Mouse (Mus musculus) neural tube, embryonic 15.5 days (tissue): ENCODE results near the gene Snx29. TPM values are rescaled to one million over a fixed set of nuclear protein-coding genes. Genes with fewer than 3 reads are reported as not detected.
"Not testable (repeated sequence)": the region's sequence is repeated elsewhere in the genome, so short reads cannot be mapped to it uniquely, and the experiment has no call there.

Experiments
- ATAC-seq: fragments of 200-750 bp; cut with Nextera tagmentation; 2 replicates; pipeline ENCODE4 v1.8.0; 2017; ENCODE audit warnings: mild to moderate bottlenecking, moderate TSS enrichment, moderate library complexity; ENCODE audit not compliant: low FRiP score
- H3K27ac ChIP-seq: fragments of 300-500 bp; sonication (generic); replicated peaks from 2 replicates; pipeline ENCODE4 v1.5.1; 2015; ENCODE audit warnings: mild to moderate bottlenecking, inconsistent platforms
- H3K27me3 ChIP-seq: fragments of 300-500 bp; sonication (generic); replicated peaks from 2 replicates; pipeline ENCODE4 v1.6.1; 2015; ENCODE audit warnings: inconsistent platforms
- H3K36me3 ChIP-seq: fragments of 300-500 bp; sonication (generic); 2 replicates; pipeline ENCODE4 v1.6.1; 2015; ENCODE audit warnings: inconsistent platforms
- H3K4me1 ChIP-seq: fragments of 300-500 bp; sonication (generic); 2 replicates; pipeline ENCODE4 v1.6.1; 2015; ENCODE audit warnings: inconsistent platforms
- H3K4me2 ChIP-seq: fragments of 300-500 bp; sonication (generic); 2 replicates; pipeline ENCODE4 v1.6.1; 2015; ENCODE audit warnings: inconsistent platforms, mild to moderate bottlenecking, moderate library complexity
- H3K4me3 ChIP-seq: fragments of 300-500 bp; sonication (generic); replicated peaks from 2 replicates; pipeline ENCODE4 v1.5.1; 2015; ENCODE audit warnings: mild to moderate bottlenecking, inconsistent platforms
- H3K9ac ChIP-seq: fragments of 300-500 bp; sonication (generic); replicated peaks from 2 replicates; pipeline ENCODE4 v1.6.1; 2015; ENCODE audit warnings: mild to moderate bottlenecking, inconsistent platforms
- H3K9me3 ChIP-seq: fragments of 300-500 bp; sonication (generic); replicated peaks from 2 replicates; pipeline ENCODE4 v1.6.1; 2016; ENCODE audit warnings: inconsistent platforms
- WGBS: fragments of 180-500 bp; shearing (Covaris S2); methylation state at CpG from one replicate; pipeline ENCODE4 v1.1.7; 2015; ENCODE audit warnings: mixed read lengths; 5-methylcytosine and 5-hydroxymethylcytosine counted together
- polyA plus RNA-seq: library from polyadenylated mRNA; unstranded; fragments of >200 nt; fragmentation: Nextera tagmentation; extraction: Ambion mirVana; gene quantifications from 2 replicates; pipeline ENCODE4 v1.2.1, GENCODE M21; 2015

The Snx29 gene
- polyA plus RNA-seq, 1 experiment from 2014 or later, result 18.7 TPM

DNA sequence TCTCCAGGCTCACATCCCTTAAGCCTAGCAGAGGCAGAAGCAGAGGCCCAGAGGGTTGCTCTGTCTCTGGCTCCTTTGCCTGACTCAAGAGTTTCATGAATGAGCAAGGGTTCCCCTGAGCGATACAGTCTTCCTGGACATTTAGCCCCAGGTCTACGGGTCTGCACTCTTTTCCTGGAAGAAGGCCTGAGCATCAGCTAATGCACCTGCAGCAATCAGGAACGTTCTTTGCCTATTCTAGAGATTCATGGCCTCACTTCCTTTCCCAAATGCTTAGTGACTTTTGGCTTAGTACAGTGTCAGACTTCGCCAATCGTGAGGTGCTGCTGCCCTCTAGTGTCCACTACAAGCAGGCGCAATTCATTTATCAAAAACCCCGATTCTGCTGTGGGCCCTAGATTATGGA, 95.5 kb downstream of the Snx29 start:
- peaks cover 24% of the 10 kb centered on the region for H3K36me3 ChIP-seq
- no peaks in the 10 kb centered on the region for H3K27me3 ChIP-seq
- WGBS, result 18% methylated on average over 7 of the region's 7 CpGs
- peak; percentile 88 for ATAC-seq
- H3K4me3 ChIP-seq, result no peak overlapping the region
- H3K27ac ChIP-seq, result no peak overlapping the region
- no peaks in the 10 kb centered on the region for H3K4me1 ChIP-seq
- H3K9ac ChIP-seq, result no peak overlapping the region
- H3K4me2 ChIP-seq, result no peak overlapping the region
- no peaks in the 10 kb centered on the region for H3K9me3 ChIP-seq

DNA sequence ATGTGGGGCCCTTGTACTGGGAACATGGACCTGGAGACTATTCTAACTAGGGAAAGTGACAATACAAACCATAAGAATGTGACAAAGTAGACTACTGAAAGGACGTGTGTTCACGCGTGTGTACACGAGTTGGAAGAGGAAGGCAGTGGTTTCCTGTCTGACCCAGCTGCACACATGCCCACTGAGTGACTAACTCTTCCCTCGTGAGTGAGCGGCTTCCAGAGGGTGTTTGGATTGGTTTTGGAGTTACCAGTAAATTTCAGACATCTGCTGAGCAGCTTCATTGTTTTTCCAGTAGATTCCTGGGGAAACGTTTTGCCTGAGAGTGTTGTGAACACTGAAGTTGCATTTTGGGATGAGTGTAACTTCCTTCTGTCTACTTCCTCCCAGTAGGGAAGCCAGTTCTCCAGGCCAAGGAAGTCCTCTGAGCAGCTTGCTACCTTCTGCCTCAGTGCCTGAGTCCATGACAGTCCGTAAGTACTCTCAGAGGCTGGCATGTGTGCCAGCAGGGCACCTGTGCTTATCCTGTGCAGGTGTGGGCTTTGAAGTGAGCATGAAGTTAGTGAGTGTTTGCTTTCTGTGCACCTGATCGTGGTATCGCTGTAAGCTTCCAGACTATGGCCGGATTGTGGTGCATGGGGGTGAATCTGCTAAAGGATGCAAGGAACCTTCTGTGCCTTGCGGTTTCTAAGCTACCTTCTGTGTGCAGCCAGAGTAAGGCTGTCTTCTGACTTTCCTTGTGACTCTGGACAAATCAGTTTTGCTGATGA, 97.8 kb downstream of the Snx29 start:
- ATAC-seq, result no peak
- peaks cover 17% of the 10 kb centered on the region for H3K36me3 ChIP-seq
- H3K4me1 ChIP-seq, result no peaks in the 10 kb centered on the region
- no peak overlapping the region for H3K9ac ChIP-seq
- H3K4me3 ChIP-seq, result no peak overlapping the region
- H3K27ac ChIP-seq, result no peak overlapping the region
- WGBS, result 91% methylated on average over 12 of the region's 12 CpGs
- no peaks in the 10 kb centered on the region for H3K9me3 ChIP-seq
- H3K27me3 ChIP-seq, result no peaks in the 10 kb centered on the region
- H3K4me2 ChIP-seq, result no peak overlapping the region

DNA sequence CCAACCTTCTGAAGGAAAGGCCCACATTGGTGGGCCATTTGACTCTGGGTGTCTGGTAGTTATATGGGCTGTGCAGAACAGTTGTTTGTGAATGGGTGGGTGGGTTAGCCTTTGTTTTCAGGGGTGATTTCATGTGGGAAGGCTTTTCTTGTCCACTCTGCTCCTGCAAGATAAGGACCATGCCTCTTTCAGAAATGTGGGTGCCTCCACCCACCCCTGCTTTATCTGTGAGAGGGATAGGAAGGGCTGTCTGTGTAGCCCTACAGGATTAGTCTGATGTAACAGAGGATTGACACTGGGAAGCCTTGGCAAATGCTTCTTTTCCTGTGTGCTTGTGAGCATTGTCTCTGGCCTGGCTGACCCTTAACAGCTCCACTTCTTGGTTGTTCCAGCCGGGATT, 99.5 kb downstream of the Snx29 start:
- H3K4me2 ChIP-seq, result no peak overlapping the region
- no peak overlapping the region for H3K27ac ChIP-seq
- no peaks in the 10 kb centered on the region for H3K4me1 ChIP-seq
- peaks cover 17% of the 10 kb centered on the region for H3K36me3 ChIP-seq
- H3K9ac ChIP-seq, result no peak overlapping the region
- H3K9me3 ChIP-seq, result no peaks in the 10 kb centered on the region
- 100% methylated on average over 1 of the region's 1 CpGs for whole genome bisulfite sequencing
- no peaks in the 10 kb centered on the region for H3K27me3 ChIP-seq
- H3K4me3 ChIP-seq, result no peak overlapping the region
- ATAC-seq, result no peak

GRCm38 (mm10) chr16:11422889-11423610, 100.3 kb downstream of the Snx29 start:
- H3K4me1 ChIP-seq, result no peaks in the 10 kb centered on the region
- no peaks in the 10 kb centered on the region for H3K9me3 ChIP-seq
- no peak overlapping the region for H3K9ac ChIP-seq
- no peaks in the 10 kb centered on the region for H3K27me3 ChIP-seq
- no peak overlapping the region for H3K4me3 ChIP-seq
- H3K36me3 ChIP-seq, result peaks cover 17% of the 10 kb centered on the region
- 97% methylated on average over 2 of the region's 2 CpGs for WGBS
- ATAC-seq, result no peak
- H3K4me2 ChIP-seq, result no peak overlapping the region
- H3K27ac ChIP-seq, result no peak overlapping the region

DNA sequence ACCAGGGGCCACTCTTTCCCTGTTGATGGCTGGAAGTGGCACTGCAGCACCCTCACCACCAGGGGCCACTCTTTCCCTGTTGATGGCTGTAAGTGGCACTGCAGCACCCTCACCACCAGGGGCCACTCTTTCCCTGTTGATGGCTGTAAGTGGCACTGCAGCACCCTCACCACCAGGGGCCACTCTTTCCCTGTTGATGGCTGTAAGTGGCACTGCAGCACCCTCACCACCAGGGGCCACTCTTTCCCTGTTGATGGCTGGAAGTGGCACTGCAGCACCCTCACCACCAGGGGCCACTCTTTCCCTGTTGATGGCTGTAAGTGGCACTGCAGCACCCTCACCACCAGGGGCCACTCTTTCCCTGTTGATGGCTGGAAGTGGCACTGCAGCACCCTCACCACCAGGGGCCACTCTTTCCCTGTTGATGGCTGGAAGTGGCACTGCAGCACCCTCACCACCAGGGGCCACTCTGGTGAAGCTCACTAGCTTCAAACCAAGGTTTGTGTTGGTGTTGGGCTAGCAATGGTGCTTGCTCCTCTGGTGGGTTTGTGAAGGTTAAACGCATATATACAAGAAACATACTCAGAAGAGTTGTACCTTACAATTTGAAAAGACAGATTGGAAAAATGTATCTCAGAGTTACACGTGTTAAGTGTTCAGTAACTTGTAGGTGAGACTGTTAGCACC, 101.0 kb downstream of the Snx29 start:
- H3K4me1 ChIP-seq, H3K27ac ChIP-seq: not testable (repeated sequence)
- 91% methylated on average over 2 of the region's 2 CpGs for WGBS

DNA sequence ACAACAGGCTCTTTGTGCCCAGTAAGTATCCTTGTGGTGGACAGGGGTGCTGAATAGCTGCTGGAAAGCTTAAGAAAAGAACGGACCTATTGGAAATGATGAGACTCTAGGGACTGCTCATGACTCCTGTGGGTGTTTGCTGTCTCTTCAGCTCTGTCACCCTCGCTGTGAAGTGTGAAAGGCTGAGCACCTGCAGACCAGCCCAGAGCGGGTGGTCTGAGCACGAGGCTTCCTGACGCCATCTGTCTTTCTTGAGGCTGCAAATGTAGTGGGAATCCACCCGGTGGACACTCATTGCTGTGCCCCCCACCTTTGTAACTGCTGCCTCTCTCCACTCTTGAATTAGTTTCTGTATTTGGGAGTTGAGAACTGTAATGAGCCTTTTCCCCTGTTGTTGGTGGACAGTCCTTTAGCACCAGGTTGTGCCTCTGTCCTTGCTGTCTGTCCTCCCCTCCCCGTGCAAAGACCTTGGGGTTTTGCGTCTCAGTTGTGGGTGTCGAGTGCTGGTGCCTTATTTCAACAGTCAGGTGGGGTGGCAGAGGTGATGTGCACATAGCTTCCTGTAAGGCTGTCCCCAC, 101.9 kb downstream of the Snx29 start:
- H3K36me3 ChIP-seq, result peaks cover 14% of the 10 kb centered on the region
- H3K9me3 ChIP-seq, result no peaks in the 10 kb centered on the region
- H3K27me3 ChIP-seq, result no peaks in the 10 kb centered on the region
- WGBS, result 79% methylated on average over 9 of the region's 9 CpGs
- no peak for ATAC-seq
- no peak overlapping the region for H3K9ac ChIP-seq
- H3K27ac ChIP-seq, result no peak overlapping the region
- no peaks in the 10 kb centered on the region for H3K4me1 ChIP-seq
- no peak overlapping the region for H3K4me2 ChIP-seq
- H3K4me3 ChIP-seq, result no peak overlapping the region

More for the DNA sequence above, 101.0 kb downstream of the Snx29 start:
- not testable (repeated sequence) for H3K4me2 ChIP-seq, H3K9me3 ChIP-seq, ATAC-seq, H3K9ac ChIP-seq, H3K27me3 ChIP-seq, H3K4me3 ChIP-seq
- peaks cover 17% of the 10 kb centered on the region for H3K36me3 ChIP-seq

DNA sequence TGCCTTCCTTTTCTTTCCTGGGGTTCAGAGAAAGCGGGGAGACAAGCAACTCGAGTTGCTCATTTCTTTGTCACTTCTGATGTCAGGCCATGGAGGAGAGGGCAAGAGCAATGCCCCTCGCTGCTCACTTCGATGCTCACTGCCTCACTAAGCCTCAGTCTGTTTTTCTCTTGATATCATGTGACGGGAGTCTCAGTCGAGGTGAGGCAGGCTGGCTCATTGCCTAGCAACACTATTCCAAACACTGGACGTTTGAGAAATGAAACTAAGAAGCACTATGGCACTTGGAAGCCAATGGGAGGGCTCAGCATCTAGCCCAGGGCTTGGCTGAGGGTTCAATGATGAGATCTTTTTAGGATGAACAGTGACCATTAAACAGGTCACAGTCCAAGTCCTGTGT, 102.6 kb downstream of the Snx29 start:
- no peak overlapping the region for H3K4me2 ChIP-seq
- no peak for ATAC-seq
- H3K4me3 ChIP-seq, result no peak overlapping the region
- no peaks in the 10 kb centered on the region for H3K4me1 ChIP-seq
- H3K9ac ChIP-seq, result no peak overlapping the region
- no peaks in the 10 kb centered on the region for H3K27me3 ChIP-seq
- no peaks in the 10 kb centered on the region for H3K9me3 ChIP-seq
- WGBS, result 70% methylated on average over 7 of the region's 7 CpGs
- H3K36me3 ChIP-seq, result peaks cover 14% of the 10 kb centered on the region
- H3K27ac ChIP-seq, result no peak overlapping the region

GRCm38 (mm10) chr16:11426810-11427537, 104.3 kb downstream of the Snx29 start:
- 85% methylated on average over 8 of the region's 8 CpGs for WGBS
- Histone ChIP-seq H3K9ac (no peak overlapping the region), H3K27me3 (no peaks in the 10 kb centered on the region), H3K9me3 (no peaks in the 10 kb centered on the region), H3K27ac (no peak overlapping the region), H3K4me1 (no peaks in the 10 kb centered on the region), H3K4me3 (no peak overlapping the region), H3K36me3 (peaks cover 2% of the 10 kb centered on the region; the same call in 1 of the 2 replicates), H3K4me2 (no peak overlapping the region)
- ATAC-seq, result no peak

- Histone ChIP-seq H3K27me3 (no peaks in the 10 kb centered on the region), H3K4me1 (no peaks in the 10 kb centered on the region), H3K27ac (no peak overlapping the region), H3K9ac (no peak overlapping the region), H3K9me3 (no peaks in the 10 kb centered on the region), H3K4me3 (no peak overlapping the region), H3K4me2 (no peak overlapping the region), H3K36me3 (no peaks in the 10 kb centered on the region; the same call in 1 of the 2 replicates)
- 92% methylated on average over 3 of the region's 3 CpGs for WGBS
- ATAC-seq, result no peak
Measured at GRCm38 (mm10) chr16:11429784-11430183, 107.1 kb downstream of the Snx29 start.

GRCm38 (mm10) chr16:11430520-11430919, 107.8 kb downstream of the Snx29 start:
- no peaks in the 10 kb centered on the region for H3K4me1 ChIP-seq
- H3K36me3 ChIP-seq, result no peaks in the 10 kb centered on the region; the same call in 1 of the 2 replicates
- H3K27me3 ChIP-seq, result no peaks in the 10 kb centered on the region
- no peaks in the 10 kb centered on the region for H3K9me3 ChIP-seq
- H3K27ac ChIP-seq, result no peak overlapping the region
- H3K9ac ChIP-seq, result no peak overlapping the region
- no peak overlapping the region for H3K4me2 ChIP-seq
- no peak overlapping the region for H3K4me3 ChIP-seq
- 76% methylated on average over 6 of the region's 6 CpGs for WGBS
- no peak for ATAC-seq

DNA sequence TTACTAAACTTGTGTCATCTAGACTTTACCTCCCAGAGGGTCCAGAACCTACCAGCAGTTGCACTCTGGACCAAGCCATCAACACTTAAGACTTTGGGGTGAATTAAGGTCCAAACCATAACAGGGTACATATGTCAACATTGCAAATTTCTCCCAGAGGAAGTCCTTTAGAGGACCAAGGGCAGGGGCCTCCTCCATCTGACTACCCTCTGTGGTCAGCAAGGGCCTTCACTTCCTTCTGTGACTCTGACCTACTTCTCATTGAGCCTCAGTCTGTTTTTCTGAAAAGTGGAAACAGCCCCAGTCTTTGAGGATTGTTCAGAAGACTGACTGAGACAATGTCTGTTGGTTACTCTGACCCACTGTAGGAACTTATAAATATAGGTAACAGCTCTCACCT, 111.1 kb downstream of the Snx29 start:
- H3K27ac ChIP-seq, result no peak overlapping the region
- H3K36me3 ChIP-seq, result no peaks in the 10 kb centered on the region; the same call in 1 of the 2 replicates
- H3K4me2 ChIP-seq, result no peak overlapping the region
- no peaks in the 10 kb centered on the region for H3K27me3 ChIP-seq
- no peak overlapping the region for H3K9ac ChIP-seq
- no peaks in the 10 kb centered on the region for H3K9me3 ChIP-seq
- H3K4me3 ChIP-seq, result no peak overlapping the region
- ATAC-seq, result no peak
- H3K4me1 ChIP-seq, result no peaks in the 10 kb centered on the region
